Mouse (Mus musculus) midbrain, embryonic 13.5 days (tissue): ENCODE measurements around the gene Nt5c1b. TPM values are rescaled to one million over a fixed set of nuclear protein-coding genes. Genes with fewer than 3 reads are reported as not detected.

Experiments
- ATAC-seq: fragments of 200-750 bp; cut with Nextera tagmentation; 2 replicates; pipeline ENCODE4 v1.8.0; 2017; ENCODE audit warnings: mild to moderate bottlenecking, moderate TSS enrichment, moderate library complexity
- H3K27ac ChIP-seq: fragments of 300-500 bp; sonication (generic); 2 replicates; pipeline ENCODE4 v1.5.1; 2015; ENCODE audit warnings: inconsistent platforms, mild to moderate bottlenecking, moderate library complexity
- H3K27me3 ChIP-seq: fragments of 300-500 bp; sonication (generic); 2 replicates; pipeline ENCODE4 v1.6.1; 2015; ENCODE audit warnings: mild to moderate bottlenecking, inconsistent platforms
- H3K36me3 ChIP-seq: fragments of 300-500 bp; sonication (generic); 2 replicates; pipeline ENCODE4 v1.6.1; 2015; ENCODE audit warnings: mild to moderate bottlenecking, inconsistent platforms
- H3K4me1 ChIP-seq: fragments of 300-500 bp; sonication (generic); replicated peaks from 2 replicates; pipeline ENCODE4 v1.6.1; 2015; ENCODE audit warnings: inconsistent platforms
- H3K4me2 ChIP-seq: fragments of 300-500 bp; sonication (generic); replicated peaks from 2 replicates; pipeline ENCODE4 v1.6.1; 2015; ENCODE audit warnings: moderate library complexity, mild to moderate bottlenecking, inconsistent platforms
- H3K4me3 ChIP-seq: fragments of 300-500 bp; sonication (generic); replicated peaks from 2 replicates; pipeline ENCODE4 v1.5.1; 2015; ENCODE audit warnings: mild to moderate bottlenecking, inconsistent platforms
- H3K9ac ChIP-seq: fragments of 300-500 bp; sonication (generic); replicated peaks from 2 replicates; pipeline ENCODE4 v1.6.1; 2015; ENCODE audit warnings: mild to moderate bottlenecking, inconsistent platforms
- H3K9me3 ChIP-seq: fragments of 300-500 bp; sonication (generic); 2 replicates; pipeline ENCODE4 v1.6.1; 2016; ENCODE audit warnings: mild to moderate bottlenecking, inconsistent platforms
- WGBS: fragments of 180-500 bp; shearing (Covaris S2); methylation state at CpG from one replicate; pipeline ENCODE4 v1.1.7; 2015; 5-methylcytosine and 5-hydroxymethylcytosine counted together
- polyA plus RNA-seq: library from polyadenylated mRNA; unstranded; fragments of >200 nt; fragmentation: Nextera tagmentation; extraction: Ambion mirVana; gene quantifications from 2 replicates; pipeline ENCODE4 v1.2.1, GENCODE M21; 2015

Gene Nt5c1b
- polyA plus RNA-seq, result 0.14 TPM in 1 of 2 replicates, not detected in the other

DNA sequence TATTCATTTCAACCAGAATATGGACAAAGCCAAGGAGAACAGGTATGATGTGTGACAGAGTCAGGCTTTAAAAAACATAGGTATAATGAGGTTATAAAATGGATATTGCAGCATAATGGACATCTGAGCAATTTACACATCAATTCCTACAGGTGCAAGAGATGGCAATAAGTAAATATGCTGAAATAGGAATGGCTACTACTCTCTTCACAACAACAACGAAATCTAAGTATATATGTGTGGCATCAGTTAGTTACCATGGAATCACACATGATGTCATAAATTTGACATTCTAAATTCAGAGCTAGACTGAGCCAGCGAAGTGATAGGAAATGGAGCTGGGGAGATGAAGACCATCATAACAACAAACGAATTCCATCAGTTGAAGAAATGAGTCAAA lies at the start of gene Nt5c1b:
Gene Nt5c1b, plus strand, starts transcription at position 301 of the 400 bp plus-strand sequence.
- no peak for ATAC-seq
- Histone ChIP-seq H3K9ac (no peak within 1 kb of the TSS), H3K36me3 (no peaks in the 10 kb centered on the region), H3K27ac (no peak within 1 kb of the TSS), H3K9me3 (no peaks in the 10 kb centered on the region), H3K4me1 (no peaks in the 10 kb centered on the region), H3K4me3 (no peak within 1 kb of the TSS), H3K27me3 (no peaks in the 10 kb centered on the region), H3K4me2 (no peak within 1 kb of the TSS)
- 79% methylated on average over 3 of the region's 3 CpGs for WGBS

DNA sequence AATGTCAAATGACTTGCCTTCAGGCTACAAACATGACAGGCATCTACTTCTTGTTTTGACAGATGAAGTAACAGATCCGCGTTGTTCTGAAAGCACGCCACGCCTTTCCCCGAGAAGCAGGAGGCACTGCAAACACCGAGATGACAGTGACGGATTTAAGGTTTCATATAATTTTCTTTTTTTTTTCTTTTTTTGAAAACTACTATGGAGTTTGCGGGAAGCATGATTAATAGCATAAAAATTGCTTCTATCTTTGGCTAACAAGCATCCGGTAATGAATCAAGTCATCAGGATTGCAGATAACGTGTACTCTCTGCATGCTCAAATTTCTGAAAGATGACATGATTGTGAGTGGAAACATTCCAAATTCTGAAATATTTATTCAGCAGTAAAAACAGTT lies 42.1 kb upstream of the Nt5c1b start:
- no peaks in the 10 kb centered on the region for H3K27me3 ChIP-seq
- H3K4me3 ChIP-seq, result no peak overlapping the region
- ATAC-seq, result no peak
- H3K4me1 ChIP-seq, result no peaks in the 10 kb centered on the region
- H3K9ac ChIP-seq, result no peak overlapping the region
- H3K27ac ChIP-seq, result no peak overlapping the region
- no peaks in the 10 kb centered on the region for H3K36me3 ChIP-seq
- H3K4me2 ChIP-seq, result no peak overlapping the region
- H3K9me3 ChIP-seq, result no peaks in the 10 kb centered on the region
- 93% methylated on average over 10 of the region's 10 CpGs for WGBS

DNA sequence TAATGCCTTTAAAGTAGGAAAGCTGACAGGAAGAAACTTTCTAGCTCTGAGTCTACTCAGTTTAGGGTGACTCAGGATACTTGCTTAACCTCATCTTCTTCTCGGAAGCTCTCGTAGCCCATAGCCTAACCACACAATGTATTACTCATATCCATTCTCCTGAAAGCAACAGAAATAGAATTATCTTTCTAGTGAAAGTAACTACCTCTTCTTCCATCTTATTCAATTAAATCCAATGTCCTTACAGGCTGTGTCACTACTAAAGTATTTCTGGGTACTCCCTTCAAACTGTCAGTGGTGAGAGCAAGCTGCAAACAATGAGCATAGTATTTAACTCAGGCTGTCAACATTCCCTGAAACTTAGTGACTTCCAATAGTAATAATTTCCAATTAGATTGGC lies 40.3 kb upstream of the Nt5c1b start:
- ATAC-seq, result no peak
- WGBS, result 92% methylated on average over 2 of the region's 2 CpGs

DNA sequence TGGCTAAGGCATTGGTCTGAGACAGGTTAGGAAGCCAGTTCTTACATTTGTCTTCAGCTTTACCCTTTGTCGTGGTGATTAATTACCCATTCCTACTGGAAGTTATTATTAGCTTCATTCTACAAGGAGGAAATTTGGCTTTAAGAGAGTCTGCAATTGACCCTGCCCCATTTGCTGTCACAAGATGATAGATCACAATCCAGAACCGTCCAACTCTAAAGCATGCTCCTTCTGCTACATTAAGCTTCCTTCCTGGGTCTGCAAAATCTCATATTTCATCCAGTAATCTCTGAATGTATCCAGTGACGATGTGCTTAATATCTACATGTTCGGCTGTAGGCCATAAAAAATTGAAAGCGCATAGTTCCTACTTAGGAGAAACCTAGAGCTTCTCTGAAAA lies 29.2 kb upstream of the Nt5c1b start:
- ATAC-seq, result no peak
- no peaks in the 10 kb centered on the region for H3K4me1 ChIP-seq
- WGBS, result 93% methylated on average over 5 of the region's 5 CpGs
- no peak overlapping the region for H3K4me2 ChIP-seq
- H3K36me3 ChIP-seq, result no peaks in the 10 kb centered on the region
- H3K9ac ChIP-seq, result no peak overlapping the region
- no peaks in the 10 kb centered on the region for H3K9me3 ChIP-seq
- H3K27ac ChIP-seq, result no peak overlapping the region
- H3K4me3 ChIP-seq, result no peak overlapping the region
- no peaks in the 10 kb centered on the region for H3K27me3 ChIP-seq

More for the DNA sequence above, 40.3 kb upstream of the Nt5c1b start:
- H3K9ac ChIP-seq, result no peak overlapping the region
- no peak overlapping the region for H3K27ac ChIP-seq
- H3K4me2 ChIP-seq, result no peak overlapping the region
- H3K4me3 ChIP-seq, result no peak overlapping the region
- no peaks in the 10 kb centered on the region for H3K27me3 ChIP-seq
- no peaks in the 10 kb centered on the region for H3K36me3 ChIP-seq
- no peaks in the 10 kb centered on the region for H3K4me1 ChIP-seq
- H3K9me3 ChIP-seq, result no peaks in the 10 kb centered on the region

DNA sequence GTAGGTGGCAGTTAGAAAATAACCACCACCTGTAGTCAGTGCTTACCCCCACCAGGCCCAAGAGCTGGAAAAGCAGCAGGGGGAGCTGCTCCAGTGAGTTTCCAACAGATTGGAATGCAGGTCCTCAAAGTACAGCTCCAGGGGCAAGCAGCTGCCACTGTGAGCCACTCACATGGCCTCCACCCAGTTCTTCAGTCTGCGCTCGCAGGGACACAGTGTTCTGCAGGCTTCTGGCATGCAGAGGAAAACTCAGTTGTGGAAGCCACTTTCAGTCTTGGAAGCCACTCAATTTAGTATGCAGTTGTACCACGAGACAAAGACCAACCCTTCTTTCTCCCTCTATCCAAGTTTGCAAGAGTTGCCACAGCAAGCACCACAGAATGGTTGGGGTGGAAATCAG lies 19.1 kb upstream of the Nt5c1b start:
- no peak overlapping the region for H3K27ac ChIP-seq
- H3K4me2 ChIP-seq, result no peak overlapping the region
- no peaks in the 10 kb centered on the region for H3K36me3 ChIP-seq
- 51% methylated on average over 3 of the region's 3 CpGs for WGBS
- ATAC-seq, result no peak
- no peak overlapping the region for H3K9ac ChIP-seq
- no peaks in the 10 kb centered on the region for H3K9me3 ChIP-seq
- no peaks in the 10 kb centered on the region for H3K4me1 ChIP-seq
- H3K4me3 ChIP-seq, result no peak overlapping the region
- no peaks in the 10 kb centered on the region for H3K27me3 ChIP-seq

DNA sequence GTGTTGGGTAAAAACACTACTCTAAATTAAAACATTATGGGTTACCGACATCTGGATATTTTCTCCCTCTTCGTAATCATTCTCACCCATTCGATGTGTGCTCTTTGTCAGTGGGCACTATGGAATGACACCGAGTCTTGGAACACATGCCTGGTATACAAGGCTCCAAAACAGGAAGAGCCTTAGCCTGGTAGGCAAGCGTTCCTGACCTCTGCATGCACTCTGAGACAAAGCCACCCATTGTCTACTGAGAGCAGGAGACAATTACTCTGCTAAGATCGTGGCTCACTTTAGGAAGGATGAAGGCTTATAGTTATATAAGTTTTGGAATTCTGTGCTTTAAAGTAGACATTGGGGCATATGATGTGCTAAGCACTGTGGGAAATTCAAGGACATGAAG lies 12.0 kb upstream of the Nt5c1b start:
- 73% methylated on average over 6 of the region's 6 CpGs for WGBS
- Histone ChIP-seq H3K9ac (no peak overlapping the region), H3K4me2 (no peak overlapping the region), H3K4me3 (no peak overlapping the region), H3K27ac (no peak overlapping the region), H3K36me3 (no peaks in the 10 kb centered on the region), H3K9me3 (no peaks in the 10 kb centered on the region), H3K4me1 (no peaks in the 10 kb centered on the region), H3K27me3 (no peaks in the 10 kb centered on the region)
- no peak for ATAC-seq

DNA sequence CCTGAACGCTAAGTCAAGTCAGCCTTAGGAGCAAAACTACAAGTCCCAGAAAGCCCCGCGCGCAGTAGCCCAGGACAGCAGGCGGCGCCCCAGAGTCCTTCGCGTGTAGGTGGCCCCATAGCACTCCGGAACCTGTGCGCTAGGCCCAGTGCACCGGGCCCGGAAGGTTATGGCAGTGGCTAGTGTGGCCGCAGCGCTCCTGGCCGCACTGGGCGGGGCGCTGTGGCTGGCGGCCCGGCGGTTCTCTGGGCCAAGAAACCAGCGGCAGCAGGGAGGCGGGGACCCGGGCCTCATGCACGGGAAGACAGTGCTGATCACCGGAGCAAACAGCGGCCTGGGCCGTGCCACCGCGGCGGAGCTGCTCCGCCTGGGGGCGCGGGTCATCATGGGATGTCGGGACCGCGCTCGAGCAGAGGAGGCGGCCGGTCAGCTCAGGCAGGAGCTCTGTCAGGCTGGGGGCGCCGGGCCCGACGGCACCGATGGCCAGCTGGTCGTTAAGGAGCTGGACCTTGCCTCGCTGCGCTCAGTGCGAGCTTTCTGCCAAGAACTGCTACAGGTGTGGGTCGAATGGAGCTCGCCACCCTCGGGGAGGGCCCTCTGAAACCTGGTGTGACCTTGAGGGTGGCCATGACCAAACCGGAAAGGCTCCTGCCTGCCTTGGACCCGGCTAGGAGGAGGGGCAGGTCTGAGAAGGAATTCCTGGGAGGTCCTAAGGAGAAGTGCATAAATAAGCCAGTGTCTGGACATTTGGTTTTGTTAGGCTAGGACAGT lies 21.1 kb downstream of the Nt5c1b start, which contains the start of gene Rdh14:
Gene Rdh14, plus strand, starts transcription at position 102 of the 771 bp plus-strand sequence.
- no peaks in the 10 kb centered on the region for H3K27me3 ChIP-seq
- H3K4me2 ChIP-seq, result peak within 1 kb of the TSS; percentile 72
- H3K27ac ChIP-seq, result peak within 1 kb of the TSS; percentile 93
- H3K36me3 ChIP-seq, result peaks cover 8% of the 10 kb centered on the region; the same call in 1 of the 2 replicates
- H3K4me1 ChIP-seq, result peaks cover 10% of the 10 kb centered on the region
- under 1% methylated on average over 51 of the region's 53 CpGs for WGBS
- H3K9ac ChIP-seq, result peak within 1 kb of the TSS; percentile 96
- ATAC-seq, result peak; percentile 99
- peak within 1 kb of the TSS; percentile 86 for H3K4me3 ChIP-seq
- H3K9me3 ChIP-seq, result no peaks in the 10 kb centered on the region

DNA sequence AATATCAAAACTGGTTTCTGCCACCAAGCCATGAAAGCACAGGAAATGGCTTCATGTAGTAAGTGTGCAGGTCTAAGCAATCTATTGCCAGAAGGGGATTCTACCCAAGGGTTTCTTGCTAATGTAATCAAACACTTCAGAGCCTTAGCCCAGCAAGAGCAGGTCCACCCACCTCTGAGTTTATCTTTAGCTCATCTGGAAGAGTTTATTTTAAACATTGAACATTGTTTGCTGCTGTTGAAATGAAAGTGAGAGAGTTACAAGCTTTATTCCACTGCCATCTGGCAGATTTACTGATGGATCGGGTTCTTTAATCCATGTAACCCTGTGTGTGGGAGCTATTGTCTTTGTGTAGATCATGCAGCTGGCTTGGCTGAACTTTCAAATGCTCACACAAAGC lies 31.0 kb downstream of the Nt5c1b start:
- Histone ChIP-seq H3K36me3 (no peaks in the 10 kb centered on the region), H3K27me3 (no peaks in the 10 kb centered on the region), H3K4me1 (no peaks in the 10 kb centered on the region), H3K27ac (no peak overlapping the region), H3K9me3 (no peaks in the 10 kb centered on the region), H3K4me2 (no peak overlapping the region), H3K4me3 (no peak overlapping the region), H3K9ac (no peak overlapping the region)
- 79% methylated on average over 1 of the region's 1 CpGs for WGBS
- ATAC-seq, result no peak

DNA sequence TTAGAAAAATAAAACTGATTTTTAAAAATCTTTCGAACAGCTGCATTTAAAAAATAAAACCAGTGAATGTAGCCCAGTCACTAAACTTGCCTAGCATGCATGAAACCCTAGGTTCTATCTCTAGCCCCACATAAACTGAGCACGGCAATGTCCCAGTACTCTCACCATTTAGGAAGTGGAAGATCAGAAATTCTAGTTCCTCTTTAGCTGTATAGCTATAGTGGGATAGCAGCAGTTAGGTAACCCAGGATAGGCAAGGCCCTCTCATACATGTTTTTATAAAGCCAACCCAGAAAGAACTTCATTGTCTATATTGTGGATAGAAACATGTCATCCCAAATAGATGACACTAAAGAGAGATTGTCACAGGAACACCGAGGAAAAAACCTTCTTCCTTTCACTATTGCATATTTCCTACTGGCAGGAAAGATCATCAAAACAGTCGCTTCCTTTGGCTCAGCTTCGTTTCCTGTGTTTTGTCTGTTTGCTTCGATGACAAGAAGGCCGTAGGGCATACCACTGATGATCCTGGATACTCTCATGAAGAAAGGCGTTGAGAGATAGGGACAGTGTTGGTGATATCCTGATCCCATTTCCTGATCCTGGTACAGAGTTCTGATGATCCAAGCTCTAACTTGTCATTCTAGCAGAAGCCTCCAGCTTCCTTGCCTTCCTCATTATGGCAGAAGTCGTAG lies 32.8 kb downstream of the Nt5c1b start:
- no peak for ATAC-seq
- H3K27ac ChIP-seq, result no peak overlapping the region
- no peak overlapping the region for H3K9ac ChIP-seq
- H3K9me3 ChIP-seq, result no peaks in the 10 kb centered on the region
- H3K4me2 ChIP-seq, result no peak overlapping the region
- H3K4me1 ChIP-seq, result no peaks in the 10 kb centered on the region
- H3K4me3 ChIP-seq, result no peak overlapping the region
- WGBS, result 82% methylated on average over 9 of the region's 9 CpGs
- no peaks in the 10 kb centered on the region for H3K27me3 ChIP-seq
- H3K36me3 ChIP-seq, result no peaks in the 10 kb centered on the region

DNA sequence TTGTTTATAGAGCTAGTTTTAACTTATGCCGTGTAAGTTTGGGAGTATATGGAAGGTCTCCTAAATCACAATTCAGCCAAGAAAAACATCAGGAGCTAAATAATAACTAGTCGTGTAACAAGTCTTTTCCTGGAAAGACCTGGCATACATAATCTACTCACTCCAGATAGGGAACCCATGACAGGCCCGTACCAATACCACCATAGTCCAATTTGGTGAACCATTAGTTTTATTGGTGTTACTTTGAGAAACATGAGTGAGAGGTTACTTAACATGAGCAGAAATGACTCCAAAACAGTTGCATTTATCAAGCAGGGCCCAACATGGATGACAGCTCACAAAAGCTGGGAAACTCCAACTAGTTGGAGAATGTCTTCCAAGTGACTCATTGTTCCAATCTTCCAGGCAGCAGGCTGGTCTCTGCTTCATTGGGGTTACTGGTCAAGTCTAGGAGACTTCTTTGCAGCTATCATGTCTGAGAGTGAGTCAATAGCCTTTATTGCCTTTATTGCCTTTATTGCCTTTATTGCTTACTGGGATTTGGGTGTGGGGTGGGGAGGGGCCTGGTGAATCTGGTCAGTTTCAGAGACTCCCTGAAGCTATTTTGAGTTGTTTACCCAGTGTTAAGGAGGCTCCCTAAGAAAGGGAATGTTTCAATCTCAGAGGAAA lies 40.9 kb downstream of the Nt5c1b start:
- 89% methylated on average over 3 of the region's 3 CpGs for WGBS

DNA sequence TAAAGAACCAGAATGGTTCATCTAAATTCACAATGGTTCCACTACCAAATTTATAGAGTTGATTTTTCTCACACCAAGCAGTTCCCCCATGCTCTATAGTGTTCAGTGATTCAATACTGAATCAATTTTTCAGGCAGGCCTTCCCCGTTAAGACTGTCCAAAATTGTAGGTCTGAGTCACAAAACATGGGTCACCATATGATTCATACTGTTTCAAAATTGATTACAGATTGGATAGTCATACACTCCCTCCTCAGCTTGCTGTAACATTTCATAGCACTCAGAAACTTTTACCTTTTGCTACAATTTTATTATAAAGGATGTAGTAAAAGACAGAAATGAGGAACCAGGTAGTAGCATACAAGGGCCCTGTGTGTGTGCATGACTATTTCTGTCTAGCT lies 41.7 kb downstream of the Nt5c1b start:
- Histone ChIP-seq H3K4me1 (no peaks in the 10 kb centered on the region), H3K9ac (no peak overlapping the region), H3K36me3 (no peaks in the 10 kb centered on the region), H3K9me3 (no peaks in the 10 kb centered on the region), H3K27me3 (no peaks in the 10 kb centered on the region), H3K27ac (no peak overlapping the region), H3K4me3 (no peak overlapping the region), H3K4me2 (no peak overlapping the region)
- ATAC-seq, result no peak
- WGBS, result 92% methylated on average over 1 of the region's 1 CpGs

More for the DNA sequence above, 40.9 kb downstream of the Nt5c1b start:
- Histone ChIP-seq H3K9ac (no peak overlapping the region), H3K27ac (no peak overlapping the region), H3K4me3 (no peak overlapping the region), H3K36me3 (no peaks in the 10 kb centered on the region), H3K27me3 (no peaks in the 10 kb centered on the region), H3K4me2 (no peak overlapping the region), H3K4me1 (no peaks in the 10 kb centered on the region), H3K9me3 (no peaks in the 10 kb centered on the region)
- no peak for ATAC-seq

DNA sequence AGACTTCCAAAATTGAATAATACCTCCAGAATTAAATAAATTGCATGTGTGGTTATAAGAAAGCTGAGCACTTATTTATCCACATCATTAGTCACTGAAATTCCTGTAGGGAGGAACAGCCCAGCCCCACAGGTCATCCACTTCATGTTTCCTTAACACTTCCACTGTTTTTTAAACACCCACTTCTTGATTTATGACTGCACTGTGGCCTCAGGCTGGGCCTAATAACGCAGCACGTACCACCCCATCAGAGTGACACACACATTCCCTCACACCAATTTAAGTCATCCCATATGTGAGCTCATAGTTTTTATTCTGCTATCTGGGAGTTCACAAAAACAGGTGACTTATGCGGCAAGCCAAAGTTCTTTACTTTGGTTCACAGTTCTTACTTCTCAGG lies 52.6 kb downstream of the Nt5c1b start:
- 85% methylated on average over 3 of the region's 3 CpGs for whole genome bisulfite sequencing
- no peak overlapping the region for H3K4me2 ChIP-seq
- no peak overlapping the region for H3K9ac ChIP-seq
- no peak overlapping the region for H3K27ac ChIP-seq
- no peak for ATAC-seq
- no peaks in the 10 kb centered on the region for H3K9me3 ChIP-seq
- no peaks in the 10 kb centered on the region for H3K36me3 ChIP-seq
- no peaks in the 10 kb centered on the region for H3K27me3 ChIP-seq
- no peak overlapping the region for H3K4me3 ChIP-seq
- no peaks in the 10 kb centered on the region for H3K4me1 ChIP-seq
